Mouse (Mus musculus): ENCODE results near the gene Aldh5a1.

- no peak for TF ChIP-seq CTCF (IDR thresholded peaks at IDR 0.05; ENCODE audit: low read depth)
- no peak for TF ChIP-seq EP300 (IDR thresholded peaks at IDR 0.05; ENCODE audit: low read depth)
These were observed 21.2 kb upstream of the Aldh5a1 start for GRCm38 (mm10) chr13:24958671-24959070.

Data from liver, postnatal 0 days (tissue).